Mouse (Mus musculus) E14TG2a.4 (cell line): ENCODE measurements at regions not wholly inside any gene's neighbourhood (a gene's known extent, or its start where the extent isn't known, plus 50 kb on each side); places are given as distances from the start of the nearest gene placed in this dataset.

ENCODE experiments used
- H3K27me3 ChIP-seq: 2 replicates; pipeline ENCODE4 v1.6.1; 2014; ENCODE audit warnings: low read length, control low read depth; ENCODE audit not compliant: insufficient read depth
- H3K36me3 ChIP-seq: 2 replicates; pipeline ENCODE4 v1.6.1; 2014; ENCODE audit warnings: low read length, control low read depth; ENCODE audit not compliant: insufficient read depth
- H3K4me1 ChIP-seq: replicated peaks from 2 replicates; pipeline ENCODE4 v1.6.1; 2014; ENCODE audit warnings: low read depth, low read length, control low read depth
- H3K4me3 ChIP-seq: replicated peaks from 2 replicates; pipeline ENCODE4 v1.5.1; 2014; ENCODE audit warnings: mild to moderate bottlenecking, low read length
- H3K9me3 ChIP-seq: 2 replicates; pipeline ENCODE4 v1.6.1; 2014; ENCODE audit warnings: low read length, control low read depth
- CTCF ChIP-seq: conservative IDR thresholded peaks from 2 replicates; pipeline ENCODE4 v1.5.1; 2014; ENCODE audit warnings: low read length
- NANOG ChIP-seq: IDR thresholded peaks from 2 replicates; pipeline ENCODE4 v1.6.1; 2014; ENCODE audit warnings: borderline replicate concordance, low read length, mixed read lengths
- POU5F1 ChIP-seq: IDR thresholded peaks from 2 replicates; pipeline ENCODE4 v1.6.1; 2014; ENCODE audit warnings: low read length, borderline replicate concordance

DNA sequence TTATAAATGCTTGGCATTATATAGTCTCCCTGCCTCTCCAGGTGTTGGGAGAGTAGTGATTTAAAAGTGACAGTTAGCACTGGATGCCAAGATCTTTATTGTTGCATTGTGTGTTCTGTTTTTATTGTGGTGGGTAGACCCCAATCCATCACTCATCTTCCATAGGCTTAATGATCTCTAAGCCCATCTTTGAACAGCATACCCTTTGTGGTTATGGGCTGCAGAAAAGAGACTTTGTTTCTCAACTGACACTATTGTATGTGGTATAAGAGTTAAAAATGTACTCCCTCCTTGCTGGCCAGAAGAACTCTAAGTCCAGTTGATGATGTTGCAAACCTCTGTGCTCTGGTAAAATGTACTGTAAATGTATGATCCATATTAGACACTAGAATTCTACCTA lies 727.5 kb downstream of the Flrt2 start:
- Histone ChIP-seq H3K4me1 (no peaks in the 10 kb centered on the region), H3K36me3 (no peaks in the 10 kb centered on the region), H3K9me3 (no peaks in the 10 kb centered on the region), H3K4me3 (no peak overlapping the region), H3K27me3 (no peaks in the 10 kb centered on the region)
- no peak for TF ChIP-seq NANOG
- TF ChIP-seq POU5F1: no peak
- no peak for TF ChIP-seq CTCF

DNA sequence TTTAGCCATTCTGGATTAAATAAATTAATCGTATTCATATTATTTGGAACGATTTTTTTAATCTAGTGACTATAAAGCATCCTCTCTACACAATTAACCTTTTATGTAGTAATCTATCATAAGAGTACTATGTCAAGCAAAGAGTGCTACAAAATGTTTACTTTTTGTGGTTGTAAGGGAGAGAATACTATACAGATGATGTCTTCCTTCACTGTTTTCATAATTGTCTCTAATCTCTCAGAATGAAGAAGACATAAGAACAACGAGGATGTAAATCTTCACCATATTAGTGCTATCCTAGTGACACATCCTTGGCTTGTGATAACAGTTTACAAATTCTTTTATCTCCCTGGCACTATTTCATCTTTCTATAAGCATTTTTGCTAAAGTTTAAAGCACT lies 735.6 kb downstream of the Flrt2 start:
- TF ChIP-seq POU5F1 (no peak), CTCF (no peak)
- Histone ChIP-seq H3K36me3 (no peaks in the 10 kb centered on the region), H3K27me3 (no peaks in the 10 kb centered on the region), H3K9me3 (no peaks in the 10 kb centered on the region), H3K4me1 (no peaks in the 10 kb centered on the region), H3K4me3 (no peak overlapping the region)

DNA sequence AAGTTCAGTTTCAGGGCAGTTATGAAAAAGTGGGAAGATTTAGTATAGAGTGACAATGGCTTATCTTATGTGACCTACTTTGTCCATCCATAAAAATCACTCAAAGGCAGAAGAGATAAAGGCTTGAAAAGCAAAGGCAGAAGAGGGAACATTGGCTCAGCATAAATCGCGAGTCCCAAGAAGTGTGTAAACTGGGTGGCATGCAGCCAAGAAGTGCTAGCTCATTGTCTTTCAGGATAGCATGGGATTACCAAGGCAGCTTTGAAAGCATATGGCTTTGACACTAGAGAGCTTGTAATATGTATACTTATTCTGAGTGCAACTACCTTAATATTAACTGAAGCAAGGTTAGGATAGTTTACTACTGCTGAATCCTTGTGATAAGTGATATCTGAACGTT lies 750.5 kb downstream of the Flrt2 start:
- Histone ChIP-seq H3K9me3 (peaks cover 4% of the 10 kb centered on the region; the same call in 1 of the 2 replicates), H3K4me1 (no peaks in the 10 kb centered on the region), H3K27me3 (no peaks in the 10 kb centered on the region), H3K36me3 (no peaks in the 10 kb centered on the region), H3K4me3 (no peak overlapping the region)
- TF ChIP-seq POU5F1: no peak
- TF ChIP-seq CTCF: no peak
- no peak for TF ChIP-seq NANOG

DNA sequence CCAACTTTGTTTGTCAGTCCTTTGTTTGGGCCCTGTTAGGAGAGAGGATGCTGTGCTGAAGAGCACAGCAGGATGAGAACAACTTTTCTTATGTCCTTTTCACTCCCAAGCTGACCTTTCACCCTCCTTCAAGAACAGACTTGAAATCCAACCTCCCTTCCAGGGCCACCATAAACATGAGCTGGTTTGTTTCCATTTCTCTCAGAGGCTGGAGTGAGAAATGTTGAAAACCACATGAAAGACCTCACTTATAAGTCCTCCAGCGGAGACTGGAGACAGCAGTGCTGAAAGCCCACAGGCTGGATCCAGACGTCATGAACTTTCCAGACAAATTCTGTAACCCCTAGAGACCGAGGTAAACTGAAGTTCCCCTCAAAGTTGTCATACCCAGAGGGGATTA lies 761.3 kb downstream of the Flrt2 start:
- TF ChIP-seq CTCF (no peak), POU5F1 (no peak), NANOG (no peak)
- H3K36me3 ChIP-seq: no peaks in the 10 kb centered on the region
- H3K27me3 ChIP-seq: no peaks in the 10 kb centered on the region
- H3K4me3 ChIP-seq: no peak overlapping the region
- H3K9me3 ChIP-seq: no peaks in the 10 kb centered on the region
- H3K4me1 ChIP-seq: no peaks in the 10 kb centered on the region

DNA sequence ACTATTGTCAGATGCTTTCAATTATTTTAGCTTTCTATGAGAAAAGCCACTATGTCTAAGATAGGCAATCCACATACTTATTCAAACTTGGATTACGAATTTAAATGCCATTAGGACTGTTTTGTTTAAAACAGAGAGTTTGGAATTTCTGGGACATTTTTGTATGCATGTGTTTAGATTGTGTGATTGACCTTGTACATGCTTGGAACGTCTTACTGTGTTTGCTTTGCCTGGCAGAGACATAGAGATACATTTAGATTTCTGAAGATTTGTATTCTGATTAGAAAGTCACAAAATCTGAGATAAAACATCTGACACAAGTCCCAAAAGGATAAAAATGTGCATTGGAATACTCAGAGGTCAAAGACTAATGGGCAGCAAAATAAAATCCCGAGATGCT lies 784.3 kb downstream of the Flrt2 start:
- no peaks in the 10 kb centered on the region for H3K36me3 ChIP-seq
- H3K27me3 ChIP-seq: 0 out of 2 replicates have a peak, but pooled peaks cover 3% of the 10 kb centered on the region
- H3K4me3 ChIP-seq: no peak overlapping the region
- no peaks in the 10 kb centered on the region for H3K9me3 ChIP-seq
- TF ChIP-seq POU5F1 (no peak), CTCF (no peak), NANOG (no peak)
- H3K4me1 ChIP-seq: no peaks in the 10 kb centered on the region

DNA sequence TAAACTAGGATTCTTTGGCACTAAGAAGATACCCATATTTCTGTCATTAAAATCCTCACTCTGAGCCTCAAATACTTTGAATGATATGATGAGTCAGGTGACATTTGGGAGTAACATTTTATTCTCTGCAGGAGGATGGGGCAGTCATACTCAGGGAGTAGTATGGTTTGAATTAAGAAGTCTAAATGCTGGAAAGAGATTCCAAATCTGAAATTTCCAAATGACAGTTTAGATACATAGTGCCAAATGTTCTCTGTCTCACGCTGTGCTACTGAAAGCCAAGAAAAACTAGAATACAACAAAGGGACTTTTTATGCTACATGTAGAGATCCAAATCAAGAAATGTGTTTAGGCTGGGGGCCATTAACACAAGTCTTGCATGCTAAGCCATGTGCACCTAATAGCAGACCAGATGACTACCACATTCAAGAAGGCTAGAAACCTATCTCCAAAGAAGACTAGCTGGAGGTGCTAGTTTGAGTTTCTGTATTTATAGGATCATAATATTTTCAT lies 796.5 kb downstream of the Flrt2 start:
- TF ChIP-seq POU5F1 (no peak), CTCF (no peak), NANOG (no peak)
- Histone ChIP-seq H3K27me3 (no peaks in the 10 kb centered on the region), H3K4me3 (no peak overlapping the region), H3K36me3 (no peaks in the 10 kb centered on the region), H3K4me1 (no peaks in the 10 kb centered on the region), H3K9me3 (no peaks in the 10 kb centered on the region)

DNA sequence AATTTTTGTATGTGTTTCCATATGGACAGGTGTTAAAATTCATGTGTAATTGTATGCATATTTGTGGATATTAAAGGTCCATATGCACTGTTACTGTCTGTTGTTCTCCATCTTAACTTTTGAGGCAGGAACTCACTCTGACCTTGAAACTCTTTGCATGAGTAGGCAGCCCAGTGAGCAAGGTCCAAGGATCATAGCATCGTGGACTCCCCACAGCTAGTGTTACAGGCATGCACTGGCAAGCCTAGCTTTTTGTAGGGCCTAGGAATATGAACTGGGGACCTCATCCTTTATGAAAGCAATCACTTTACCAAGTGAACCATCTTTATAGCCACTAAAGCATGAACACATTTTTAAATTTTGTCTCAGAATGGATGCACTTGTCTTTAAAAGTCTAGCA lies 817.6 kb downstream of the Flrt2 start:
- TF ChIP-seq POU5F1 (no peak), NANOG (no peak), CTCF (no peak)
- no peak overlapping the region for H3K4me3 ChIP-seq
- H3K4me1 ChIP-seq: no peaks in the 10 kb centered on the region
- 0 out of 2 replicates have a peak, but pooled peaks cover 2% of the 10 kb centered on the region for H3K27me3 ChIP-seq
- no peaks in the 10 kb centered on the region for H3K9me3 ChIP-seq
- no peaks in the 10 kb centered on the region for H3K36me3 ChIP-seq

DNA sequence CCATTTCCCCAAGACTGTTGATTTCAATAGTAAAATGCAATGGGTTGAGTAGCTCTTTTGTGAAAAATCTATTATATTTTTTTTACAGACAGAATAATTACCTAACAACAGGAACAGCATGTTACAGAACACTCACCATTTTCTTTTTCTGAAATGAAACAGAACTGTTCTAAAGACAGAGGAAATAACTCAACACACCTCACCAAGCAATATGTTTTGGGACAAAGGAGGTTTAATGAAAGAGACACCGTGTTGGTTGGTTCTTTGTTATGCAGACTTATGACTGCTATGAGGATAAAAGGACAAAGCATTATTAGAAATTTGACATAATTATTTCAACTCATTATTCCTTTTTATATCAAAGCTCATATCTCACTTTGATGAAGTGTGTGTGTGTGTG lies 866.8 kb downstream of the Flrt2 start:
- Histone ChIP-seq H3K9me3 (no peaks in the 10 kb centered on the region), H3K36me3 (no peaks in the 10 kb centered on the region), H3K4me1 (no peaks in the 10 kb centered on the region), H3K27me3 (no peaks in the 10 kb centered on the region), H3K4me3 (no peak overlapping the region)
- TF ChIP-seq POU5F1 (no peak), CTCF (no peak), NANOG (no peak)

DNA sequence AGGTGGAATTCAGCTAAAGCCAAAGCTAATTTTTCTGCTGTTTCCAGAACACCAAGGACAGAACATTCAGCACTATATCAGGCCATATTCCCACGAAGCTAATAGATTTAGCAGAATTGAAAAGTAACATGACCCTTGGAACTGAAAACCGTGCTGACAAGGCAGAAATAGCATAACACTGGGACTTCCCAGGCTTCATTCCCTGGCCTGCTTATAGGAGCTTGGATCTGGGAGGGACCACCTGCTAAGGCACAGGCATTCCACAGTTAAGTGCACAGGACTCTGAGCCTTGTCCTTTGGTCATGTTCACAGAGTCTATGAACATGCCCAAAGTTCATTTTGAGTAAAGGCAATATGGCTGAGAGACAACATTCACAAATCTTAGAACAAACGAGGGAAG lies 902.8 kb downstream of the Flrt2 start:
- Histone ChIP-seq H3K36me3 (no peaks in the 10 kb centered on the region), H3K27me3 (no peaks in the 10 kb centered on the region), H3K4me3 (no peak overlapping the region), H3K9me3 (no peaks in the 10 kb centered on the region), H3K4me1 (no peaks in the 10 kb centered on the region)
- TF ChIP-seq CTCF: no peak
- no peak for TF ChIP-seq NANOG
- TF ChIP-seq POU5F1: no peak
